Mouse (Mus musculus) cerebellum, adult 9-11 months (tissue): Measurements from ENCODE around the gene Zbtb40.

Source experiments
- DNase-seq: peaks from one replicate; pipeline ENCODE4 v3.0.0; 2022

Zbtb40 gene

GRCm38 (mm10) chr4:137048550-137049032, at the start of gene Zbtb40:
Gene Zbtb40 (minus strand): TSS chr4:137048801.
- peak; percentile 97 for DNase-seq

GRCm38 (mm10) chr4:137097984-137098327, 49.4 kb upstream of the Zbtb40 start:
- no peak for DNase-seq

- DNase-seq: no peak
These were observed 48.8 kb upstream of the Zbtb40 start for GRCm38 (mm10) chr4:137097246-137097983.

- no peak for DNase-seq
These were observed 47.8 kb upstream of the Zbtb40 start for GRCm38 (mm10) chr4:137096353-137096752.

GRCm38 (mm10) chr4:137085083-137085810, 36.6 kb upstream of the Zbtb40 start:
- no peak for DNase-seq

GRCm38 (mm10) chr4:137082866-137083265, 34.3 kb upstream of the Zbtb40 start:
- no peak for DNase-seq

- no peak for DNase-seq
These were observed 32.8 kb upstream of the Zbtb40 start for GRCm38 (mm10) chr4:137081401-137081800.

- no peak for DNase-seq
These were observed 28.6 kb upstream of the Zbtb40 start for GRCm38 (mm10) chr4:137077216-137077615.

GRCm38 (mm10) chr4:137071204-137071603, 22.6 kb upstream of the Zbtb40 start:
- DNase-seq: no peak

GRCm38 (mm10) chr4:137068491-137068890, 19.9 kb upstream of the Zbtb40 start:
- DNase-seq: no peak

- peak; percentile 59 for DNase-seq
These were observed 17.2 kb upstream of the Zbtb40 start for GRCm38 (mm10) chr4:137065846-137066245.

GRCm38 (mm10) chr4:137054932-137055331, 6.3 kb upstream of the Zbtb40 start:
- no peak for DNase-seq

GRCm38 (mm10) chr4:137053810-137054209, 5.2 kb upstream of the Zbtb40 start:
- no peak for DNase-seq

- DNase-seq: no peak
These were observed 606 bp downstream of the Zbtb40 start for GRCm38 (mm10) chr4:137047840-137048549.

- DNase-seq: no peak
These were observed 2.5 kb downstream of the Zbtb40 start for GRCm38 (mm10) chr4:137046110-137046509.

- DNase-seq: no peak
These were observed 4.1 kb downstream of the Zbtb40 start for GRCm38 (mm10) chr4:137044516-137044915.

GRCm38 (mm10) chr4:137043799-137044198, 4.8 kb downstream of the Zbtb40 start:
- DNase-seq: no peak

- DNase-seq: no peak
These were observed 6.6 kb downstream of the Zbtb40 start for GRCm38 (mm10) chr4:137042039-137042438.

GRCm38 (mm10) chr4:137041161-137041621, 7.4 kb downstream of the Zbtb40 start:
- peak; percentile 75 for DNase-seq

GRCm38 (mm10) chr4:137039441-137039840, 9.2 kb downstream of the Zbtb40 start:
- DNase-seq: peak; percentile 21

- peak; percentile 49 for DNase-seq
These were observed 10.1 kb downstream of the Zbtb40 start for GRCm38 (mm10) chr4:137038501-137038900.

- peak; percentile 79 for DNase-seq
These were observed 10.5 kb downstream of the Zbtb40 start for GRCm38 (mm10) chr4:137038096-137038495.

GRCm38 (mm10) chr4:137033115-137033887, 15.3 kb downstream of the Zbtb40 start:
- no peak for DNase-seq
